Mouse (Mus musculus) activated CD4-positive, CD25-positive, alpha-beta regulatory T cell, adult 4 months (primary cell): ENCODE data around the gene Phlda3. TPM values are rescaled to one million over a fixed set of nuclear protein-coding genes. Genes with fewer than 3 reads are reported as not detected.

ENCODE experiments used
- ATAC-seq: one replicate; pipeline ENCODE4 v1.8.0; 2017
- polyA plus RNA-seq, 2 experiments: library from polyadenylated mRNA; unstranded; fragments of 100-300 nt; shearing (Covaris generic); gene quantifications; one replicate each; pipeline ENCODE4 v1.2.1; 2017

Gene Phlda3
- polyA plus RNA-seq, 2 experiments from 2014 or later, result 1.9 to 3.8 TPM

DNA sequence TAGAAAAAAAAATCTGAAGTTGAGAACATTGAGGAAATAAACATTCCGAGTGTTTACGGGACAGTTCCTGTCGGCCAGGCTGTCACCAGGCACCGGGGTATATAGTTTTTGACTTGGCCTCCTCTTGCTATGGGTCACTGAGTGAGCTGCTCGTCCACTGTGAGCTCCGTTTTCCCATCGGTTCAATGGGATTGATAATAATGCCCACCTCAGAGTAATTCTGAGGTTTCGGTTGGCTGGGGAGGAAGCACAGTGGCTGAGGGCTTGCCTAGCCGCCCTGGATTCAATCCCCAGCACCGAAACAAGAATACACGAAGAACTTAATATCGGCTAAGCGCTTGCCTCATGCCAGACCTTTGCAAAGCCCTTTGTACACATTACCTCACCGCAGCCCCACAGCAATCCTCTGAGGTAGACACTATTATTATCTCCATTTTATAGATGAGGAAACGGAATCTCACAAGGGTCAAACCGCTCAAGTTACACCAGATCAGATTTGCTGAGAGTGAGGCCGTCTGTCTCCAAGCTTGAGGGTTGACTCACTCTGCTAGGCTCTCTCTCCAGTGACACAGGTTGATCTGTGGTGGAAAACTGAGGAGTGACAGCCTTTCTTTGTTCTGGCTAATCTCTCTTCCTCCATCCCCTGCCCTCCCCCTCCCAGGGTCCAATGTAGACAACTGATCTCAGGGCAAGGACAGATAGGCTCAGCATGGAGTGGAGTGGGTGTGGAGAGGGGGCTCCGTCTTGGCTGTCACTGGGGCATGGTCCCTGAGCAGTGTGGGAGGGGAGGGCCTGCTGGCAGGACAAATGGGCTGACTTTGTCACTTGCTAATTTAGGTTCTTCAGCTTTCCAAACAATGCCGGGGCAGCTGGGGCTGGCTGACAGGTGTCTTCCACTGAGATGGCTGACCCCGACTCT lies 28.6 kb downstream of the Phlda3 start:
- no peak for ATAC-seq

DNA sequence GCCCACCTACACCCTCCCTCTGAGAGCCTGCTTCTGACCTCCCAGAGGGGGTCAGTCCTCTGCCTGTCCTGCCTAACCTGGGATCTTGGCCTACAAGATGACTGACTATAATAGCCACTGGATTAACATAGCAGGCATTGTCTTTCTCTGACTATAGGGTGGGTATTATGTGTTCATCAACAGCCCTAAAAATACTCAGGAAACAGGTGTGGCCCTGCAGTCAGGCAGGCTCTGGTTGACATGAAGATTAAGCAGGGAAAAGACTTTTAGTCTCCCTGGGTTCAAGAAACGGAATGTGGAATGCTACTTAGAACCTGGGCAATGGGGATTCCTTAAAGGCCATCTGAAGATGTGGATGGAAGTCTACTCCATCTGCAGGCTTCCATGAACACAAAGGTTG lies 32.6 kb downstream of the Phlda3 start:
- ATAC-seq, result no peak

DNA sequence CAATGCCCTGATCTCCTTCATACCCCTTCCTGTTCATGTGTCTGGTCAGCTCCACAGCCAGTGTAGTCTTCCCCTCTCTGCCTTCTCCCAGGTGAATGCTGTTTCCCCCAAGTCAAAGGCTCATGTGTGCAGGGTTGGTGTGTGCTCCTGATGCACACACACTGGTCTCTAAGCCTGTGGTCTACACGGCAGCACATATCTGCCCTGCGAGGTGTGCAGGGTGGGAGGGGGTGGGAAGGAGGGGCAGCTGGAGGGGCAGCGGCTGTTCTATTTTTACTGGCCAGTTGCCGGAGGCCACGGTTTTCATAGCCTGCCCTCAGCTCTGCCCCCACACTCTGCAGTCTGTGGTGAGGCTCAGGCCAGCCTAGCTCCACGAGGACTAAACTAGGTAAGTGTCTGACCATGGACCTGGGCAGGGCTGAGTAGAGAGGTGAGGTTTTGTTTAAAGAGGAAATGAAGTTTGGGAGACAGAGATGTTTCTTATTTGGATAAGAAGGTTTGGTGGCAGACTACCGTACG lies 33.2 kb downstream of the Phlda3 start:
- no peak for ATAC-seq

DNA sequence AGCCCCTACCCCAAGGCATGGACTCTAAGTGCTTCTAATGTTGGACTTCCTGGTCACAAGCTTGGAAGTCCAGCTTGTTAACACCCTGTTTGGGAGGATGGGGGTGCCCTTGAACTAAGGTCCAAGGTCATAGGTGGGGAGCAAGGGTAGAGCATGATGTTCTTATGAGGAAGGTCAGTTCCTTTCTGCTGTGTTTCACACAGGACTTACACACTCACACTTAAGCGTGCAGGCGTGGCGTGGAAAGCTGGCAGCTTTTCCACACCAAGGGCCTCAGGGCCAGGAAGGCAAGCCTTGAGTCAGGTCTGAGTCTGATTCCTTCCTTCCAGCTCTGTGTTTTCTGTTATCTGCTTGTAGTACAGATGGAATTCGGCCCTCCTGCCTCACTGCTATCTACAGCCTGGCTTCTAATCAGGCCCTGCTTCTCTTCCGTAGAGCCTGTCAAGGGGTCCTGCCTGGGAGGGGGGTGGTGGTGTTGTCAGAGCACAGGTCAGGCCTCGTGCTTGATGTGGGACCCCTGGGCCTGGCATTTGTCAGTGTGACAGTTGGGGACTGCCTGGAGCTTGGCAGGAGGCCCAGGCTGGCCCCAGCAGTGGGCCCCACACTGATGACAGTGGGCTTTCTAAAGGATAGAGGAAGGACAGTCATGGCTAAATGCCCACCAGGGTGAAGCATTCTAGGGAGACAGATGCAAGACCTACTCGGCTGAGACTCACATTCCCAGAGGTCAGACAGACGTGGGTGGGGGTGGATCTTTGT lies 34.5 kb downstream of the Phlda3 start:
- ATAC-seq, result no peak

DNA sequence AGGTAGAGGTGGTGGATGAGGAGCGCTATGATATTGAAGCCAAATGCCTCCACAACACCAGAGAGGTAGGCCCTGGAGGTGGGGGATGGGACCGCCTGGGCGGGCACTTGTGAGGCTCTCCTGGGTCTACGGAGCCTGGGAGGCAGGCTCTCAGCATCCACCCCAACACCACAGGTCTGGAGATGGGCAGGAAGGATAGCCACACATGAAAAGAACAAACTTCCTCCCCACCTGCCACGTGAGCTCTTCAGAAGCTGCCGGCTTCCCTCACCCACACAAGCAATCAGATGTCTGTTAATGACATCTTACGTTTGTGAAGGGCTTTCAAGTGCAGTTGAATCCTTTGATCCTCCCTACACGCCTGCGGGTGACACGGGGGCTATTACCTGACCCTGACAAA lies 41.6 kb downstream of the Phlda3 start:
- peak; percentile 85 for ATAC-seq

DNA sequence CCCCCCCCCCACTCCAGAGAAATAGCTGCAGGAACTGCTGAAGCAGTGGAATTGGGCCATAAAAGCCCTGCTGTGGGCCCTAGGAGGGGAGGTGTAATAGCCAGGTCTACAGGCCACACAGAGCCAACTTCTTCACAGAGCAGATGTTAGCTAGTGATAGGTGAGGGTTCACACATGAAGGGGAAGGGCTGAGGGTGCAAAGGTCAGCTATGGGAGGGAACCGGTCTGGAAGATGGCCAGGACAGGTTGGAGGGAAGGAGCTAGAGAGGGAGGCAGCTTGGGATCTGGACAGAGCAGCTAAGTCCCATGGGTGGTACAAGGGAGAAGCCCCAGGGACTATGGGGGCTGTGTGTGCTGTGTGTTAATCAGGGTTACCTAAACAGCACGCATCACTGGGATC lies 44.3 kb downstream of the Phlda3 start:
- no peak for ATAC-seq

DNA sequence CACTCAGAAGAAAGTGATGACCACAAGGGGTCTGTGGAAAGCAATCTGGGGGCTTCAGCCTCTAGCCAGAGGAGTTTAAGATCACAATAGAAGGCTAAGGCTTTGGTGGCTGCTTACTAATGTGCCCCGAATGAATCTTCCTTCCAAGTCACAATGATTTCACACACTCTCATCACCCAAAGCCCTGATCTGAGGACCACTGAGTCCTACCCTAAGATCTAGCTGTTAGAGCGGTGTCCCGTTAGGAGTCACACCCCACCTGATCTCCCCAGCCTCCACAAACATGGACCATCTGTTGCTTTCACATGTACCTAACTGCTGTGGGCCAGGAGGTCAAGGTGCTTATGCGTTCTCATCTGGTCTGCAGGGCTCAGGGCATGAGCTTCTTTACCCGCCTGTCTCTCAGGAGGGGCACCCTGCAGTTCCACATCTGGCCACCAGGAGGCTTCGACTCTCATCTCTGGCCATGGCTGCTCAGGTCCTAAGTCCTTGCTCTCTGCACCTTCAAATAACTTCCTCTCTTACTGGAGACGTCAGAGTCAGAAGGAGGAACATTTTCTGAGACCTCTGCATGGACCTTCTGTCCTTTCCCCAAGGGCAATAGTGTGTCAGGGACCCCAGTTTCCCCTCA lies 45.2 kb downstream of the Phlda3 start:
- ATAC-seq, result peak; percentile 44

DNA sequence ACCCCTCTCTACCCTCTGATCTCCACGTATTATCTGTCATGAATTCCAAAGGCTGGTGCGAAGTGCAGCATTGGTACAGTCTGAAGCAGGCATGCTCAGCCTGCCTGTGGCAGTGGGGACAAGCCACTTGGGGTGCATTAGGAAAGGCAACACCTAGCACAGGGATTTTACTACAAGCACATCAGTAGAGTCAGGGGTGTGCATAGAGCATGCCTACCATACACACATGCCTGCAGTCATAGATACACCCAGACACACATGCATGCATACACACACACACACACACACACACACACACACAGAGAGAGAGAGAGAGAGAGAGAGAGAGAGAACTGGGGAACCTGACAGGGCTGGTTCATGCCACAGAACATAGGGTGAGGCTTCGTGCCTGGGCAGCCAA lies 46.3 kb downstream of the Phlda3 start:
- ATAC-seq, result no peak

DNA sequence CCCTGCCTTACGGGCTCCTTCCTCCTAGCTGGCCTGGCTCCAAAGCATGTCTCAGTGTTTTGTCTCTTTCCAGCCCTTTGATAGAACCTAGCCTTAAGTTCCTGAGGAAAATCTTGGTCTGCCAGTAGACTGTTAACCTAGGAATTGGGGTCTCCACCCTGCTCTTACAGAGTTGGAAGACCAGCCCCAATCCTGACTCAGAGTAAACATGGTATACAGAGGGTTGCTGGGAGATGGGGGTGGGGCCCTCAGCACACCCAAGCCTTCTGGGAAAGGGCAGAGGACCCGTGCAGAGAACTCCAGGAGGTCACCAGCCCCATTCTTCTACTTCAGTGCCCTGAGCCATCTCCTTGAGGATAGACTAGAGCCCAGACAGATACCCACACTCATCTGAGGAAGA lies 46.7 kb downstream of the Phlda3 start:
- ATAC-seq, result no peak

DNA sequence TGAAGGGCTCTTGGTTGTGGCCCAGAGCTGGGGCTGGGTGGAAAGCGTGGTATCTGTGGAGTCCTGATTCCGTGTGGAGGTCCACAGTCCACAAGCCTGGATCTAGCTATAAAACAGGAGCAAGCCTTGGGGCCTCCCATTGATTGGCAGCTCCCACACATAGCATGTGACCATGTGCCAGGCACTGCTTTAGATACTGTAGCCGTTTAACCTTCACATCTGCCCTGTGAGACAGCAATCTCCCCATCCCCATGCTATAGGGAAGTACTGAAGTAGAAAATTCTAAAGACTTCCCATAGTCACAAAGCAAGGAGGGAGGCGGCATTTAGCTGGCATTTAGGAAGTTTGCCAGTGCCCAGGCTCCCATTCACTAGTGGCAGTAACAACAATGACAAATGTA lies 47.2 kb downstream of the Phlda3 start:
- ATAC-seq, result no peak

DNA sequence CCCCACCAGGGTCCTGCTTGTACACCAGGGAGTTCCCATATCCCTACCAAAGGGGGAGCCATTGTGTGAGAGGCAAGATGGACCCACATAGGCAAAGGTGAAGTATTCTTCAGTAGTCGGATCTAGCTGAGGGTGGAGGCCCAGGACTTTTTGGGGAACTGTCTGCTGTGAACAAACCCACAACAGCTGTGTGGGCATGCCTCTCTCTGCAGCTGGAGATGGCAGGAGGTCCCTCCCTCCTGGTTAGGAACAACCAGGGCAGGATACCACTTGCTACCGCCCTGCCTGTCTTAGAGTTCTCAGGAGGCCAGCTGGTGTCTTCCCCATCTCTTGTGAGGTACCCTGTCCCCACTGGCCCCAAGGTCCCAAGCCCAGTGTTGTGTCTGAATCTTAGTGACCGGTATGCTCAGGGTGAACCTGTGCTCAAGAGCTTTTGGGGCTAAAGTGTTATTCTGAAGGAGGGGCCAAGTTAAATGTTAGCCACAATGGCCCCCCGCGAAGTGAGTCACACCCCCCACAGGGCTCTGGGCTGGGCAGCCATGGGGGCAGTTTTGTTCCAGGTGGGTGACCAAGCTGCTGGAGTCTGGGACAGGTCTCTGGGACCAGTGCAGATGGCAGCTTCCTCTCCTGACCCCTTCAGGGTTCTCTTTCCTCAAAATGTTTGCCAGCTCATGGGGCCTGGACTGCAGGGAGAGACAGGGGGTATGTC lies 47.9 kb downstream of the Phlda3 start:
- no peak for ATAC-seq

DNA sequence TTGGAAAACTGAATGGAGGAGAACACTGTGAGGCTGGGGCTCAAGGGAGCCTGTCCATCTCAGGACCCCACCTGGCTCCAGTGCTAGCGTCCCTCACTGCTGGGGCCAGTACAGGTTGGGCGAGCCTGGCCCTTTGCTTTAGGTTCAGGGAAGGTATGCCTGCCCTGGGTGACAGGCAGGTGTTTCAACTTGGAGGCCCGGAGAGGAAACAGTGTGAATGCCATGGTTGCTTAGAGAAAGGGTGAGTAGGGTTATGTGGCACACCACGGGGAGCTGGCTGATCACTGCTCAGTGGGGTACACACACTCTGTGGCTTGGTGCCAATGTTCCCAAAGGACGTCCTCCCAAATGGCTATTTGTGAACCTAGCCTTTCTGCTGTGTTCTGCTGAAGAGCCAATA lies 48.6 kb downstream of the Phlda3 start:
- no peak for ATAC-seq

DNA sequence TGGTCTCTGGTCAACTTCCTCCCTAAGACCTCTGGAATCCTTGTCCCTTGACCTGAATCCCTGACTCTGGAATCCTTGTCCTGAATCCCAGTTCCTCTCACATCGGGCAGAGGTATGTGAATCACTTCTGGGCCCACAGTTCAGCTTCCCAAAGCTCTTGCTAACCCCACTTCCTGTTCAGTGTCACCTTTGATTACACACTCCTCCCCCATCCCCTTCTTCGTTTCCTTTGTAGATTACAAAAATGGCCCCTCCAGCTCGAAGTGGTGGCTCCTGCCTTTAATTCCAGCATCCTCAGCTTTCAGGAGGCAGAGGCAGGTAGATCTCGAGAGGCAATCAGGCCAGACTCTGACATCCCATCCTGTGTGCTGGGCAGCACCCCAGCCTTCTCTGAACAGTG lies 51.7 kb downstream of the Phlda3 start:
- peak; percentile 78 for ATAC-seq

DNA sequence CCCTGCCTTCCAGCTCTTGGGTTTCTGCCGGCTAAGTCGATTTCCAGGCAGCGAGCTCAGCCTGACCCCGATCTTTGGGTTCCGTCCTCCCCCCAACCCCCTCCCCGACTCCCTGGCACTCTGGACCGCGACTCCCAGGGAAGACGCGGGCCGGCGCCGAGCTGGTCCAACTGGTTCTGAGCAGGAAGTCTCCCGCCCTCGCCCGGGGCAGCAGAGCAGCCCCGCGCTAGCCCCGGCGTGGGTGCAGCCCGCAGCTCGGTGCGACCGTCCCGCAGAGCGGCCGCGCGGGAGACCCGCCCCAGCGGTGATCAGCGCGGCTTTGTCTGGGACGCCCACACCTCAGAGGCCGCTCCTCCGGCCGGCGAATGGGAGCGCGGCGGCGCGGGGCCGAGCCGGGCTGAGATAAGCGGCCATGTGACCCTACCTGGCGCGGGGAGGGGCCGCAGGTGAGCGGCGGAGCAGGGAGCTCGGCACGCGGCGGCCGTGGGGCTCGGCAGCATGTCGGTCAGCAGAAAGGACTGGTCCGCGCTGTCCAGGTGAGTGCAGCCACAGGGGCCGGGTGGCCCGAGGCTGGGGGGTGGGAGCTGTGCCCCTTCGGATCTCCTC lies 52.7 kb downstream of the Phlda3 start, which contains the start of gene Lad1:
Lad1 (plus strand) TSS at position 118 of the 606 bp plus-strand sequence.
- peak; percentile 31 for ATAC-seq

Other genes with a start within 250 kb of the Phlda3 start
- under 1 TPM; 0.22 to 0.61 TPM for gene Nav1, start 158.8 kb upstream of the Phlda3 start, polyA plus RNA-seq
- gene Csrp1, start 46.1 kb upstream of the Phlda3 start, polyA plus RNA-seq, result 10 to 100 TPM; 14.5 to 35.2 TPM
- gene Tnni1, start 13.3 kb downstream of the Phlda3 start, polyA plus RNA-seq, result not detected
- 10 to 100 TPM in 1 of 2 experiments, 1 to 10 TPM in 1; 7.8 to 12.4 TPM for gene Lad1, start 52.5 kb downstream of the Phlda3 start, polyA plus RNA-seq
- gene Tnnt2, start 70.2 kb downstream of the Phlda3 start, polyA plus RNA-seq, result under 1 TPM; 0.46 to 0.83 TPM
- gene Pkp1, start 153.1 kb downstream of the Phlda3 start, polyA plus RNA-seq, result not detected
- not detected for gene Igfn1, start 240.2 kb downstream of the Phlda3 start, polyA plus RNA-seq
- 10 to 100 TPM; 21.4 to 27.0 TPM for gene Tmem9, start 242.0 kb downstream of the Phlda3 start, polyA plus RNA-seq